Mouse (Mus musculus) G1E (cell line): ENCODE measurements around the gene Arhgef18. TPM values are rescaled to one million over a fixed set of nuclear protein-coding genes. Genes with fewer than 3 reads are reported as not detected.

Experiments used
- ATAC-seq: 2 replicates; pipeline ENCODE4 v1.8.0; 2016; ENCODE audit warnings: mild to moderate bottlenecking; ENCODE audit not compliant: insufficient number of reproducible peaks, poor library complexity, low FRiP score, severe bottlenecking; ENCODE audit errors: extremely low read depth
- DNase-seq: peaks from one replicate; pipeline ENCODE4 v3.0.0; 2012; ENCODE audit warnings: low spot score
- H3K27me3 ChIP-seq: 2 replicates; pipeline ENCODE4 v1.6.1; 2012; ENCODE audit warnings: mild to moderate bottlenecking, low read length, inconsistent platforms; ENCODE audit not compliant: insufficient read depth
- H3K36me3 ChIP-seq: replicated peaks from 2 replicates; pipeline ENCODE3; 2012; ENCODE audit warnings: mild to moderate bottlenecking, inconsistent platforms
- H3K4me1 ChIP-seq: 2 replicates; pipeline ENCODE4 v1.6.1; 2012; ENCODE audit warnings: low read depth, low read length, inconsistent platforms, mixed read lengths; ENCODE audit not compliant: insufficient read depth
- H3K4me3 ChIP-seq: 2 replicates; pipeline ENCODE4 v1.5.1; 2012; ENCODE audit warnings: low read depth, mild to moderate bottlenecking, inconsistent platforms, low read length, moderate library complexity, mixed read lengths
- H3K9me3 ChIP-seq: replicated peaks from 2 replicates; pipeline ENCODE4 v1.6.1; 2012; ENCODE audit warnings: inconsistent platforms
- CTCF ChIP-seq: IDR thresholded peaks from 2 replicates; pipeline ENCODE4 v1.5.1; 2012; ENCODE audit warnings: low read depth, low read length, inconsistent platforms, mixed read lengths
- GATA1 ChIP-seq: IDR thresholded peaks from 2 replicates; pipeline ENCODE4 v1.6.1; 2012; ENCODE audit warnings: borderline replicate concordance, low read length, inconsistent platforms, mixed read lengths
- GATA2 ChIP-seq: IDR thresholded peaks from 2 replicates; pipeline ENCODE4 v1.6.1; 2012; ENCODE audit warnings: low read depth, low read length, inconsistent platforms, borderline replicate concordance
- POLR2AphosphoS5 ChIP-seq: IDR thresholded peaks from 2 replicates; pipeline ENCODE4 v1.6.1; 2012; ENCODE audit warnings: low read depth, low read length, inconsistent platforms; ENCODE audit not compliant: insufficient replicate concordance
- TAL1 ChIP-seq: conservative IDR thresholded peaks from 2 replicates; pipeline ENCODE4 v1.6.1; 2012; ENCODE audit warnings: low read depth, low read length, inconsistent platforms, mixed read lengths
- polyA plus RNA-seq: library from polyadenylated mRNA; stranded (reverse); fragments of >175 nt; gene quantifications from 2 replicates; pipeline ENCODE4 v1.2.3, GENCODE M21; 2012
- total RNA-seq, 2 experiments: library from RNA; stranded (forward) in 1 of 2; stranded (reverse) in 1 of 2; fragments of 200-1000 nt in 1 of 2; fragments of >200 nt in 1 of 2; fragmentation: Nextera tagmentation in 1 of 2; gene quantifications; 2 replicates each; pipeline ENCODE4 v1.2.3; 2014 to 2017

Gene Arhgef18
- total and polyA plus RNA-seq, 3 experiments, result 13.0 to 37.6 (median 13.3) TPM

GRCm38 (mm10) chr8:3493845-3494208 is 101.0 kb downstream of the Arhgef18 start:
- Histone ChIP-seq H3K9me3 (peaks cover 9% of the 10 kb centered on the region), H3K4me3 (peak overlapping the region; percentile 93; the same call in 1 of the 2 replicates), H3K4me1 (peaks cover 32% of the 10 kb centered on the region), H3K36me3 (peaks cover 26% of the 10 kb centered on the region), H3K27me3 (no peaks in the 10 kb centered on the region; the same call in 1 of the 2 replicates)
- DNase-seq (no peak), ATAC-seq (no peak)
- TF ChIP-seq POLR2AphosphoS5 (no peak), GATA2 (no peak), CTCF (no peak), GATA1 (no peak), TAL1 (no peak)

GRCm38 (mm10) chr8:3495578-3496427 is 103.0 kb downstream of the Arhgef18 start:
- TF ChIP-seq CTCF (no peak), POLR2AphosphoS5 (no peak), TAL1 (no peak), GATA1 (no peak), GATA2 (no peak)
- H3K9me3 ChIP-seq, result peaks cover 9% of the 10 kb centered on the region
- H3K4me1 ChIP-seq, result peaks cover 42% of the 10 kb centered on the region
- H3K4me3 ChIP-seq, result peak overlapping the region; percentile 3; the same call in 1 of the 2 replicates
- DNase-seq (no peak), ATAC-seq (no peak)
- H3K36me3 ChIP-seq, result peaks cover 26% of the 10 kb centered on the region
- no peaks in the 10 kb centered on the region; the same call in 1 of the 2 replicates for H3K27me3 ChIP-seq

GRCm38 (mm10) chr8:3496428-3496748 is 103.6 kb downstream of the Arhgef18 start:
- H3K27me3 ChIP-seq, result no peaks in the 10 kb centered on the region
- DNase-seq (no peak), ATAC-seq (no peak)
- H3K36me3 ChIP-seq, result peaks cover 26% of the 10 kb centered on the region
- TF ChIP-seq GATA1, result no peak
- no peak for TF ChIP-seq POLR2AphosphoS5
- no peak for TF ChIP-seq CTCF
- TF ChIP-seq TAL1, result no peak
- TF ChIP-seq GATA2, result no peak
- H3K4me3 ChIP-seq, result no peak overlapping the region; the same call in 1 of the 2 replicates
- H3K9me3 ChIP-seq, result peaks cover 9% of the 10 kb centered on the region
- H3K4me1 ChIP-seq, result peaks cover 48% of the 10 kb centered on the region

- TF ChIP-seq CTCF (no peak), TAL1 (no peak), GATA2 (no peak), GATA1 (no peak), POLR2AphosphoS5 (no peak)
Observed at GRCm38 (mm10) chr8:3498583-3498982, 105.8 kb downstream of the Arhgef18 start.

GRCm38 (mm10) chr8:3499751-3500150 is 106.9 kb downstream of the Arhgef18 start:
- Histone ChIP-seq H3K4me3 (peak overlapping the region; percentile 84), H3K9me3 (peaks cover 9% of the 10 kb centered on the region), H3K36me3 (peaks cover 39% of the 10 kb centered on the region), H3K27me3 (no peaks in the 10 kb centered on the region), H3K4me1 (peaks cover 39% of the 10 kb centered on the region)
- ATAC-seq, result peak; percentile 17; the same call in 1 of the 2 replicates
- no peak for DNase-seq
- no peak for TF ChIP-seq GATA2
- TF ChIP-seq GATA1, result no peak
- no peak for TF ChIP-seq CTCF
- no peak for TF ChIP-seq TAL1

More at GRCm38 (mm10) chr8:3498583-3498982, 105.8 kb downstream of the Arhgef18 start:
- Histone ChIP-seq H3K4me3 (no peak overlapping the region), H3K4me1 (peaks cover 49% of the 10 kb centered on the region), H3K9me3 (peaks cover 9% of the 10 kb centered on the region), H3K36me3 (peaks cover 33% of the 10 kb centered on the region), H3K27me3 (no peaks in the 10 kb centered on the region)
- ATAC-seq (no peak), DNase-seq (no peak)

- peak; percentile 75 for ATAC-seq
- Histone ChIP-seq H3K36me3 (peaks cover 39% of the 10 kb centered on the region), H3K4me1 (peaks cover 38% of the 10 kb centered on the region), H3K4me3 (peak within 1 kb of the TSS; percentile 84), H3K9me3 (peaks cover 9% of the 10 kb centered on the region), H3K27me3 (no peaks in the 10 kb centered on the region)
- no peak for TF ChIP-seq GATA2
- TF ChIP-seq CTCF, result no peak
- no peak for TF ChIP-seq POLR2AphosphoS5
- TF ChIP-seq TAL1, result no peak
- no peak for TF ChIP-seq GATA1
- peak; percentile 93 for DNase-seq
Observed at GRCm38 (mm10) chr8:3500235-3501090, 107.7 kb downstream of the Arhgef18 start, which contains the start of gene Mcoln1. Mcoln1 (plus strand) TSS chr8:3500457.
